Mouse (Mus musculus) limb, embryonic 14.5 days (tissue): ENCODE data around the gene Tpp1. TPM values are rescaled to one million over a fixed set of nuclear protein-coding genes. Genes with fewer than 3 reads are reported as not detected.

Source experiments
- ATAC-seq: fragments of 200-750 bp; cut with Nextera tagmentation; 2 replicates; pipeline ENCODE4 v1.8.0; 2017; ENCODE audit warnings: low read depth, moderate number of reproducible peaks, moderate TSS enrichment; ENCODE audit not compliant: low FRiP score
- DNase-seq: peaks from one replicate; pipeline ENCODE4 v3.0.0-alpha.2; 2015; ENCODE audit warnings: low spot score
- H3K27ac ChIP-seq: fragments of 300-500 bp; sonication (generic); replicated peaks from 2 replicates; pipeline ENCODE4 v1.5.1; 2014; ENCODE audit warnings: low read depth, mild to moderate bottlenecking, low read length, moderate library complexity, mixed read lengths
- H3K27me3 ChIP-seq: fragments of 300-500 bp; sonication (generic); 2 replicates; pipeline ENCODE4 v1.6.1; 2014; ENCODE audit warnings: low read length, mixed read lengths; ENCODE audit not compliant: control insufficient read depth, insufficient read depth
- H3K36me3 ChIP-seq: fragments of 300-500 bp; sonication (generic); 2 replicates; pipeline ENCODE4 v1.6.1; 2014; ENCODE audit warnings: mild to moderate bottlenecking, low read length, moderate library complexity, mixed read lengths; ENCODE audit not compliant: control insufficient read depth, insufficient read depth
- H3K4me1 ChIP-seq: fragments of 300-500 bp; sonication (generic); 2 replicates; pipeline ENCODE4 v1.6.1; 2014; ENCODE audit warnings: antibody characterized with exemption, low read length, mixed read lengths; ENCODE audit not compliant: control insufficient read depth, insufficient read depth
- H3K4me2 ChIP-seq: fragments of 300-500 bp; sonication (generic); replicated peaks from 2 replicates; pipeline ENCODE4 v1.6.1; 2014; ENCODE audit warnings: low read depth, mild to moderate bottlenecking, low read length, moderate library complexity; ENCODE audit not compliant: severe bottlenecking
- H3K4me3 ChIP-seq: fragments of 300-500 bp; sonication (generic); replicated peaks from 2 replicates; pipeline ENCODE4 v1.5.1; 2014; ENCODE audit warnings: low read length
- H3K9ac ChIP-seq: fragments of 300-500 bp; sonication (generic); 2 replicates; pipeline ENCODE4 v1.6.1; 2014; ENCODE audit warnings: mild to moderate bottlenecking, low read depth, low read length, moderate library complexity; ENCODE audit not compliant: severe bottlenecking
- H3K9me3 ChIP-seq: fragments of 300-500 bp; sonication (generic); 2 replicates; pipeline ENCODE4 v1.6.1; 2016; ENCODE audit warnings: low read length; ENCODE audit not compliant: control insufficient read depth
- POLR2A ChIP-seq: fragments of 200-500 bp; IDR thresholded peaks from 2 replicates; pipeline ENCODE4 v1.8.0; 2012; ENCODE audit warnings: inconsistent platforms, mild to moderate bottlenecking, moderate library complexity, borderline replicate concordance; ENCODE audit not compliant: insufficient read depth, insufficient read length; ENCODE audit errors: extremely low read depth
- WGBS: fragments of 180-500 bp; shearing (Covaris S2); extraction: QIAGEN DNeasy Blood & Tissue Kit; methylation state at CpG from one replicate; pipeline ENCODE4 v1.1.7; 2014; 5-methylcytosine and 5-hydroxymethylcytosine counted together
- polyA plus RNA-seq, 2 experiments: library from polyadenylated mRNA; depleted of rRNA in 1 of 2; stranded (reverse) in 1 of 2; unstranded in 1 of 2; fragments of >200 nt; fragmentation: Nextera tagmentation in 1 of 2; extraction: Ambion mirVana in 1 of 2; gene quantifications; 2 replicates each; pipeline versions ENCODE4 v1.2.1 to v1.2.3; 2012 to 2014

The Tpp1 gene
- polyA plus RNA-seq, 2 experiments, result 58.5 to 64.9 TPM

DNA sequence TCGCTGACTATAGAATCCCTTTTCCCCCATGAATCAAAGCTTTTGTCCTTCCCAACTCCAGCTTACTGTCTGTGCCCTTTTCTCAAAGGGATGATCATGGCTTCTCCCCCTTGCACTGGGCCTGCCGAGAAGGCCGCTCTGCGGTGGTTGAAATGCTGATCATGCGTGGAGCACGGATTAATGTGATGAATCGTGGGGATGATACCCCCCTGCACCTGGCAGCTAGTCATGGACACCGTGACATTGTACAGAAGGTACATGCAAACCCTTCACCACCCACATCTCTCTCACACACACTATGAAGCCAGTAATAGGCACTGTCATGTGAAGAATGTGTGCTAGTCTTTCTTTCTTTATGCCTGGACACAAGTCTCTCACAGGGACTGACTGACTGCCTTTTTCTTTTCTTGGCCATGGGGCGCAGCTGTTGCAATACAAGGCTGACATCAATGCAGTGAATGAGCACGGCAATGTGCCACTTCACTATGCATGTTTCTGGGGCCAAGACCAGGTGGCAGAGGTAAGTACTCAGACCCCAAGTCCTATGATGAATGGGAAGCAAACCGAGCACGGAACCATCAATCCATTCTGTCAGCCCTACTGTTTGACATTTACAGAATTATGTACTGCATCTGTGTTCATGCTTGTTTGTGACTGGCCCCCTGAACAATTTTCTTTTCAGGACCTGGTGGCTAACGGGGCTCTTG, 11.8 kb downstream of the Tpp1 start:
- ATAC-seq, result no peak
- Histone ChIP-seq H3K4me1 (peaks cover 18% of the 10 kb centered on the region), H3K4me3 (no peak overlapping the region), H3K9me3 (no peaks in the 10 kb centered on the region), H3K27me3 (no peaks in the 10 kb centered on the region), H3K9ac (no peak overlapping the region), H3K27ac (no peak overlapping the region), H3K36me3 (peaks cover 34% of the 10 kb centered on the region), H3K4me2 (no peak overlapping the region)
- no peak for DNase-seq
- no peak for TF ChIP-seq POLR2A
- 92% methylated on average over 13 of the region's 13 CpGs for WGBS

DNA sequence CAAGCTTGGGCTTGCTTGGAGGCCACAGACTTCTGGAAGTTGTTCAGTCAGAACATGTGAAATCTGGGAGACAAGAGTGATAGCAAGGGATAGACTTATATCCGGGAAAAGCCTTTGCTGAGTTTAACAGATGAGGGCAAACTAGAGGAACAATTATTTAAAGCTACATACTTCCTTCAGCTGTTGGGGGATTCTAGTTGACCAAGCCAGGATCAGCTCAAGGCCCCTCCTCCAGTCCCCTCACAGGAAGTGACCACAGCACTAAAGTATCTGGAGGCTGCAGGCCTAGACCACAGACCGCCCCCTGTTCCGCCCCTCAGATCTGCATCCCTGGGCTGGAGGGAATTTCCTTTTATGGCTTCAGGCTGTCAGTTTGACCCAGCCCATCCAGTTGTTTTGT, 13.1 kb downstream of the Tpp1 start:
- Histone ChIP-seq H3K9me3 (no peaks in the 10 kb centered on the region), H3K4me3 (0 out of 2 replicates have a peak overlapping the region, but pooled peaks have one; percentile 86), H3K4me2 (peak overlapping the region; percentile 66), H3K9ac (peak overlapping the region; percentile 29; the same call in 1 of the 2 replicates), H3K27me3 (no peaks in the 10 kb centered on the region), H3K27ac (peak overlapping the region; percentile 75), H3K4me1 (peaks cover 25% of the 10 kb centered on the region), H3K36me3 (peaks cover 43% of the 10 kb centered on the region)
- ATAC-seq, result peak; percentile 69
- no peak for TF ChIP-seq POLR2A
- peak; percentile 84 for DNase-seq
- WGBS, result 16% methylated on average over 3 of the region's 3 CpGs

DNA sequence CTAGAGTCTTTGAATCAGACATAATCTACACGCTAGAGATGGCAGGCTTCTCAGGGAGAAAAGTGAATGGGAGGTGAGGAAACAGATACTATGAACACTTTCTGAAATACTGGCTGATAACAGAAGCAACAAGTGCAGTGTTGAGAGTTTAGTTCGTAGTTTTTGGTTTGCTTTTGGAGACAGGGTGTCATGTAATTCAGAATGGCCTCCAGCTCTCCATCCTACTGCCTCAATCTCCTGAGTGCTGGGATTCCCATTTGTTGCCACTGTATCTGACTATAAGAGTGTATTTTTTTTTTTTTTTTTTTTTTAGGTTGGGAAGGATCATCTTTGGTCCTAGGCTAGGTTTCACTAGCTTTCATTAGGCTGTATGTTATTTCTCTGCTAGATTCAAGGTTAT, 13.7 kb downstream of the Tpp1 start:
- H3K9me3 ChIP-seq, result no peaks in the 10 kb centered on the region
- ATAC-seq, result no peak
- no peak for TF ChIP-seq POLR2A
- peaks cover 50% of the 10 kb centered on the region for H3K36me3 ChIP-seq
- 76% methylated on average over 2 of the region's 2 CpGs for WGBS
- DNase-seq, result no peak
- H3K27me3 ChIP-seq, result no peaks in the 10 kb centered on the region
- H3K4me3 ChIP-seq, result peak overlapping the region; percentile 86
- peak overlapping the region; percentile 66 for H3K4me2 ChIP-seq
- H3K4me1 ChIP-seq, result peaks cover 25% of the 10 kb centered on the region
- H3K9ac ChIP-seq, result 0 out of 2 replicates have a peak overlapping the region, but pooled peaks have one; percentile 89
- H3K27ac ChIP-seq, result peak overlapping the region; percentile 75

DNA sequence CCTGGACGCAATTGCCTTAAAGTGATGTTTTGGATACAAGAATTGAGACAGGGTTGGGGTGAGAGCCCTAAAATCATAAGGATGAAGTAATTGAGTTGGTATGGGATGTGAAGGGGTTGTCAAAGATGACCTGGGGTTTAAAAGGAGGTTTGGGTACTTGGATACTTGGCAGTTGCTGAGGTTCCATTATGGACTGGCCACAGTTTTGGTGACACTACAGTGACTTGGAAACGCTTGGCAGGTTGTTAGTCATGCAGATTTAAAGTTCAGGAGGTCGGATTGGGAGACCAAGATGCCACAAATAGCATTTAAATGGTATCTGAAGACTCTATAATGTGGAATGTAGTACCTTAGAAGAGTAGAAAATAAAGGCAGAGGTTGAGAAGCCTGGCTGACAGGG, 14.4 kb downstream of the Tpp1 start:
- ATAC-seq, result no peak
- no peak for DNase-seq
- Histone ChIP-seq H3K9me3 (no peaks in the 10 kb centered on the region), H3K4me1 (peaks cover 25% of the 10 kb centered on the region), H3K27ac (no peak overlapping the region), H3K4me3 (peak overlapping the region; percentile 86), H3K4me2 (peak overlapping the region; percentile 66), H3K36me3 (peaks cover 52% of the 10 kb centered on the region), H3K9ac (peak overlapping the region; percentile 89), H3K27me3 (no peaks in the 10 kb centered on the region)
- TF ChIP-seq POLR2A, result no peak
- WGBS, result 31% methylated on average over 3 of the region's 3 CpGs

DNA sequence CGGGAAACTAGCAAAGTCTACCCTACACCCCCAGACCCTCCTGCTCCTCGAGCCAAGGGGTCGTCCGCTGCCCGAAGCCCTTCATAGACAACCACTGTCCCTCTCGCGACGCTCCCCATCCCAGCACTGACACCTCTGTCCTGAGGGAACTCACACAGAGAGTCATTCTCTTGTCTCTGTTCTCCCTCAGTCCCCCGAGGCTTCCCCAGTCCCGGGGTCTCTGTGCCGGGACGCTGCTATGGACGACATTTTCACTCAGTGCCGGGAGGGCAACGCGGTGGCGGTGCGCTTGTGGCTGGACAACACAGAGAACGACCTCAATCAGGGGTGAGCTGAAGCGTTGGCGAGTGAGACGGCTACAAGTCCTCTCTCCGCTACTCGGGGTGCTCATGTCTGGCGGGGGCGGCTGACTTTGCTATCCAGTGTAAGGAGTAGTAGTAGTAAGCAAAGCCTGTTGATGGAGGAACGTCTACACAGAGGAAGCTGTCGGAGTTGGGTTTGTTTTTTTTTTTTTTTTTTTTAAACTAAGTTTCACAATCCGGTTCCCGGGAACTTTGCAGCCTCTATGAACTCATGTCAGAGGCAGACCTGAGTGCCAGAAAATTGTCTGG, 15.0 kb downstream of the Tpp1 start, which contains the start of gene Rrp8:
TSS of gene Rrp8 (minus strand) at position 475 of the 611 bp plus-strand sequence.
- no peak; the same call in 1 of the 2 replicates for ATAC-seq

More for the DNA sequence above, 15.0 kb downstream of the Tpp1 start, which contains the start of gene Rrp8:
- Histone ChIP-seq H3K4me3 (peak within 1 kb of the TSS; percentile 86), H3K27ac (peak within 1 kb of the TSS; percentile 85), H3K36me3 (peaks cover 51% of the 10 kb centered on the region), H3K9me3 (no peaks in the 10 kb centered on the region), H3K9ac (peak within 1 kb of the TSS; percentile 89), H3K4me2 (peak within 1 kb of the TSS; percentile 70), H3K27me3 (no peaks in the 10 kb centered on the region), H3K4me1 (peaks cover 25% of the 10 kb centered on the region)
- peak; percentile 17 for DNase-seq
- 1% methylated on average over 29 of the region's 30 CpGs for WGBS
- no peak for TF ChIP-seq POLR2A
